Mouse (Mus musculus) E14TG2a.4 (cell line): ENCODE measurements around the gene C2cd4a.

Experiments
- H3K27me3 ChIP-seq: 2 replicates; pipeline ENCODE4 v1.6.1; 2014; ENCODE audit warnings: low read length, control low read depth; ENCODE audit not compliant: insufficient read depth
- H3K36me3 ChIP-seq: 2 replicates; pipeline ENCODE4 v1.6.1; 2014; ENCODE audit warnings: low read length, control low read depth; ENCODE audit not compliant: insufficient read depth
- H3K4me1 ChIP-seq: replicated peaks from 2 replicates; pipeline ENCODE4 v1.6.1; 2014; ENCODE audit warnings: low read depth, low read length, control low read depth
- H3K4me3 ChIP-seq: replicated peaks from 2 replicates; pipeline ENCODE4 v1.5.1; 2014; ENCODE audit warnings: mild to moderate bottlenecking, low read length
- H3K9me3 ChIP-seq: 2 replicates; pipeline ENCODE4 v1.6.1; 2014; ENCODE audit warnings: low read length, control low read depth
- CTCF ChIP-seq: conservative IDR thresholded peaks from 2 replicates; pipeline ENCODE4 v1.5.1; 2014; ENCODE audit warnings: low read length
- NANOG ChIP-seq: IDR thresholded peaks from 2 replicates; pipeline ENCODE4 v1.6.1; 2014; ENCODE audit warnings: borderline replicate concordance, low read length, mixed read lengths
- POU5F1 ChIP-seq: IDR thresholded peaks from 2 replicates; pipeline ENCODE4 v1.6.1; 2014; ENCODE audit warnings: low read length, borderline replicate concordance

C2cd4a gene

DNA sequence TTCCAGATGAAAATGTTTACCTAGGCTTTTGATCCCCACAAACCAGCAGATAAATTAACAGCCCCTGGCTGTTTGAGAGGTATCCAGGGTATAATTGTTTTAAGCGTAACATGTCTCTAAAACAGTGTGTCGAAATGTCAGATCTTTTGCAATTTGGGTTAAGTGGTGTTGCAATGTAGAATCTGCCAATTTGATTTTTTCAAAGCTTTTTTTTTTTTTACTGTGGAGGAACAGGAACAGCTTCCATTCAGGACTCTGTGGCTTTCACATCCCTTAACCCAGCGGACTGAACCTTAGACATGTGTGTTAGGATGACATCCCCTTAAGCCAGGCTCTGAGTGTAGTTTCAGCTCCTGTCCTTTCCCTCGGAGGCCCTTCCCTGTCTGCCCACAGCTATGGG is 12.9 kb upstream of the C2cd4a start:
- H3K27me3 ChIP-seq, result no peaks in the 10 kb centered on the region
- TF ChIP-seq CTCF (no peak), NANOG (no peak), POU5F1 (no peak)
- H3K4me1 ChIP-seq, result peaks cover 11% of the 10 kb centered on the region; the same call in 1 of the 2 replicates
- no peak overlapping the region for H3K4me3 ChIP-seq
- H3K9me3 ChIP-seq, result no peaks in the 10 kb centered on the region
- no peaks in the 10 kb centered on the region for H3K36me3 ChIP-seq

DNA sequence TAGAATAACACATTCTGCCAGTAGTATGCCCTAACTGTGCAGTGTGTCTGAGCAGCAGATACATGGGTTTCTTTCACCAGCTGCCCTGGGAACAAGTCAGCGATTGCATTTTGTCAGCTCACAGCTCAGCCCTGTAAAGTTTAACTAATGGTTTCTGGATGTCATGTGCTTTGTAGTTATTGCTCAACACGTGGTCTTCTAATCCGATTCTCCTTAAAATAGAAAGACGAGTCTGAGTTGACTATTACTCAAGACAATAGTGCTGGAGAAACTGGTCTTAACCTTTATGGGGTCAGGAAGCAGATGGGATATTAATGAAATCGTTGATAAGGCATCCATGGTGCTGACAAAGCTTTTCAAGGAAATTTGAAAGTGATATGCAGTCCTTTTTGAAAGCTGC is 10.7 kb upstream of the C2cd4a start:
- H3K27me3 ChIP-seq, result no peaks in the 10 kb centered on the region
- H3K4me1 ChIP-seq, result peaks cover 11% of the 10 kb centered on the region
- H3K36me3 ChIP-seq, result no peaks in the 10 kb centered on the region
- no peak for TF ChIP-seq POU5F1
- TF ChIP-seq CTCF, result no peak
- TF ChIP-seq NANOG, result no peak
- no peaks in the 10 kb centered on the region for H3K9me3 ChIP-seq
- H3K4me3 ChIP-seq, result no peak overlapping the region

DNA sequence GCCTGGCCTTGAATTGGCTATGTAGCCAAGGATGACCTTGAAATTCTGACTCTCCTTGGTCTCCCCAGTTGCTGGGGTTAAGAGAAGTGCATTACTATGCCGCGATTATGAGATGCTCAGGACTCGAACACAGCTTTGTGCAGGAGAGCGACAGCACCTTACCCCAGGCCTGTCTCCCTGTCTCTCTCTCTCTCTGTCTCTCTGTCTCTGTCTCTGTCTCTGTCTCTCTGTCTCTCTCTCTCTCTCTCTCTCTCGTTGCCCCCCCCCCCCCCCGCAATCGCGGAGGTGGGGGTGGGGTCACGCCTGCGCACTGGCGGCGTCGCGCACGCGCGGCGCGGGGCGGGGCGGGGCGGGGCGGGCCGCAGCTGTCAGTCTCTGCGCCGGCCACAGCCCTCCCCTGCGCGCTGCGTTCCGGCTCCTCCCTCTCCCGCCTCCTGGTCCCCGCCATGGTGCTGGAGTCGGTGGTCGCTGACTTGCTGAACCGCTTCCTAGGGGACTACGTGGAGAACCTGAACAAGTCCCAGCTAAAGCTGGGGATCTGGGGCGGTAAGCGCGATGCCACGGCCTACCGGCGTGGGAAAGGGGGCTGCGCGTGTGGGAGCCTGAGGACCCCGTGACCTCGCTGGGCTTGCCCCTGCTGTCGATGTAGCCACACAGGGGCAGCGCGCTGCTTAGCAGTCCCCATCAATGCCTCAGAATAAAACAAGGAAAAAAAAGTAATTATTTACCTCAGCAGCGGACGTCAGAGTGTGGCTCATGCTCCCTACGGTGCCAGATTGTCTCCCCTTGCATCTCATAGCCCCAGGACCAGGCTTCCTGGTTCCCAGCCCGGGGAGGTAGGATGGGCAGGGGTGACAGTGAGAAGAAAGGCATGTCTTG is 8.1 kb upstream of the C2cd4a start, which contains the start of gene Vps13c:
Gene Vps13c (plus strand): TSS at position 416 of the 879 bp plus-strand sequence.
- Histone ChIP-seq H3K9me3 (no peaks in the 10 kb centered on the region), H3K4me3 (peak within 1 kb of the TSS; percentile 92), H3K27me3 (no peaks in the 10 kb centered on the region), H3K4me1 (peaks cover 11% of the 10 kb centered on the region), H3K36me3 (no peaks in the 10 kb centered on the region)
- TF ChIP-seq NANOG, result no peak
- TF ChIP-seq POU5F1, result no peak

DNA sequence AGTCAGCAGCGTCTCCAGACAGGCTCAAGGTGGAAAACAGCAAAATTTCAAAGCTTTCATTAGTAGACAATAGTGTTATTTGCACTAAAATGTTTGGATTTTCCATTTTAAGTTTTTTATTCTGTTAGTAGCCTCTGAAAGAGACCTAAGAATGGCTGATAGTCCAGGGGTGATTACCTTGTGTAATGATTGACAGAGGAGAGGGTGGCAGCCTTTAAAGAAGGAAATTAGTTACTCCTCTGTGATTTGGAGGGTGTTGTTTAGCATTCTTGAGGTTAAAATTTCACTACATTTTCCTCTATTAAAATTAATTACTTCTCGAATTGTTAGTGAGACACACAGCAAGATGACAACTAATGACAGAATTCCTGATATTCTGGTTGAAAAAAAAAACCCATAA is 5.2 kb upstream of the C2cd4a start:
- Histone ChIP-seq H3K4me3 (no peak overlapping the region), H3K27me3 (peaks cover 22% of the 10 kb centered on the region), H3K36me3 (no peaks in the 10 kb centered on the region), H3K4me1 (peaks cover 15% of the 10 kb centered on the region), H3K9me3 (no peaks in the 10 kb centered on the region)
- TF ChIP-seq POU5F1 (no peak), NANOG (no peak), CTCF (no peak)

DNA sequence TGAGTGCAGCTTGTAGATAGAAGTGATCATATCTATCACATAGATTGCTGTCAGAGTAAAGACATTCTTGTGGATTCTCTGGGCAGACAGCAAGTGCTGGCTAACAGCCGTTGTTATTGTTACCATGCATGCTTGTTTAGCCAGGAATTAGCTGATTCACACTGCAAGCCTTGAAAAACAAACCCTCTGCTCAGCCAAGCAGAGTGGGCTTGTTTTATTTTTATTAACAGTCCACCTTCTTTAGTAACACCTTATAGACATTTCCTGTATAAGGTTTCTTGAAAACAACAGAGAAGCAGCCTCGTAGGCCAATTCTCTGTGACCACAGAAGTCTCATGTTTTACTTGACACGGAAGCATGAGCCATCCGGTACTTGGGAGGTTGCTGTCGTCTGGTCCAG is 2.4 kb upstream of the C2cd4a start:
- TF ChIP-seq NANOG, result no peak
- no peak for TF ChIP-seq CTCF
- no peak for TF ChIP-seq POU5F1

DNA sequence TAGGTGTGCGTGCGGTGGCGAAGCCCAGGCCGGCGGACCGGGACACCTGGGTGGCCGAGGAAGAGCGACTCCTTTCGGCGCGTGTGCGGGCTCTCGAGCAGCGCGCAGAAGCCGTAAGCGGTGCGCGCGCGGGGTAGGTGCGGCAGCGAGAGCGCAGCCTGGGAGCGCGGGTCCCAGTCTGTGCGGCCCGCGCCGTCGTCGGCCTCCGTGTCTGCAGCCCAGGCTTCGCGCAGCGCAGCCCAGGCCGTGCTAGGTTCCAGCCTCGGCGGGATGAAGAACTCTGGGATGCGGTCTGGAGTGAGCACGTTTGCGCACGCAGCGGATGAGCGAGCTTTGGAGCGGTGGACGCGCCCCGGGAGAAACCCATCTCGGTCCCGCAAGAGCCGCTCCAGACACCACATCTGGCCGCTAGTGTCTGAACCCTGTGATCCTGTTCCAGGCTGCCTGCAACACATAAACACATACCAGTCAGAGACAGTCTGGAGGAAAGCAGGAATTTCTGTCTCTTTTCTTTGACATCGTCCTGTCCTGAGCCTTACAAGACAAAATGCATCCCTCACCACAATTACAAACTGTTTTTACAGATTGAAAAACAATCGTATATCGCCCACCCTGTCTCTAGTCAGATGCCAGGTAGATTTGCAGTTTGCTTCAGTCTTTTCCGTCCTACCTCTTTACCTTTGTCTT is 628 bp downstream of the C2cd4a start:
- H3K36me3 ChIP-seq, result no peaks in the 10 kb centered on the region
- no peaks in the 10 kb centered on the region for H3K9me3 ChIP-seq
- peak overlapping the region; percentile 82 for H3K4me3 ChIP-seq
- H3K27me3 ChIP-seq, result peaks cover 52% of the 10 kb centered on the region
- TF ChIP-seq POU5F1, result no peak
- TF ChIP-seq NANOG, result no peak
- TF ChIP-seq CTCF, result no peak
- peaks cover 20% of the 10 kb centered on the region for H3K4me1 ChIP-seq

More for the DNA sequence above, 2.4 kb upstream of the C2cd4a start:
- Histone ChIP-seq H3K9me3 (no peaks in the 10 kb centered on the region), H3K36me3 (no peaks in the 10 kb centered on the region), H3K27me3 (peaks cover 43% of the 10 kb centered on the region), H3K4me3 (no peak overlapping the region), H3K4me1 (peaks cover 20% of the 10 kb centered on the region)

DNA sequence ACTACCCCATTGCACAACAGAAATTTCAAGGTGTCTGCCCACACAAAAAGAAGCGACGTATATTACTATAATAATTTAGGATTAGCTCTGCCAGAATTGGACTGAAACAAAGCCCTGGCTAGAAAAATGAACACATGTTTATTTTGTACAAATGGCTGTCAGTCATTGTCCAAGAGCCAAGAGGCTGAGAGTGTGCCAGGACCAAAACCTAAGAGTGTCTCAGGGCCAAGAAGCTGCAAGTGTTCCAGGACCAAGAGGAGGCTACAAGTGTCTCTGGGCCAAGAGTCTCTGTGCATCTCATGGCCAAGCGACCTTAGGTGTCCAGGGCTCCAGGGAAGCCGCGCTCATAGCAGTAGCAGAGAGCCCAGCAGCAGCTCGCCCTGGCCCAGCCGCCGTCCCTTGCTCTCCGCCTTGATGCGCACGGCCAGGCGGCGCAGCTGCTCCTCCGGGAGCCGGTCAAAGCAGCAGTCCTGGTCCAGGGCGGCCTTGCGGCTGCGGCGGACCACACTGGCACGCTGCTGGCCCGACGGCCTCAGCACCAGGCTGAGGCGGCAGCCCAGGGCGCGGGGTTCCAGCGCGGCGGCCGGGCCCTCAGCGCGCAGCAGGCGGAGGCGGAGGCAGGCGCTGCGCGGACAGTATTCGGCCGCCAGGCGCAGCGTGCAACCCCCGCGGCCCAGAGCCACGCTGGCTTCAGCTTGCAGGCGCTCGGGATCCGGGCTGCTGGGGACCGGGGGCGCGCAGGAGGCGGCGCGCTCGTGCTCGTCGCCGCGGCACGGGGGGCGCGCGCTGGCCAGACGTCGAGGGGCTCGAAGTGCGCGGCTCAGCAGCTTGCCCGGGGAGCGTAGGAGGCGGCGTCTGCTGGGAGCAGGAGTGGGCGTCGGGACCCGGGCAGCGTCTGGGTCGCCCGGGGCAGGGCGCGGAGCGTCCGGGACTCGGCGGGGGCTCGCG is 1.4 kb downstream of the C2cd4a start:
- peak overlapping the region; percentile 82 for H3K4me3 ChIP-seq
- TF ChIP-seq POU5F1, result no peak

DNA sequence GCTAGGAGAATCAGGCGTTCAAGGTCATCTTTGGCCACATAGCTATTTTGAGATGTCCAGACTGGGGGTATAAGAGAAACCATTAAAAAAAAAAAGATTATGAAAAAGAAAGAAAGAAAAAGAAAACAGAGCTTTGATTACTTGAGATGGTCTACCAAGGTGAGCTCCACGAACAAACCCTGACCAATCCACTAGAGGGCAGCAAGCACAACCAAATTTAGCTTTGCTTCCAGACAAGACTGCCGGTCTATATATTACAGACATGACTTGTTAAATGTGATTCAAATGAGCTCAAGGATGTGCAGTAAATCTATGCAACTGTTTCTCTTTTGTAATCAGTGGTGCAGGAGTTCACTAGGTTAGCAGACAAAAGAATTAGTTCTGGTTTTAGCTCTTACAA is 3.9 kb downstream of the C2cd4a start:
- H3K4me1 ChIP-seq, result peaks cover 20% of the 10 kb centered on the region
- peaks cover 6% of the 10 kb centered on the region for H3K9me3 ChIP-seq
- peaks cover 41% of the 10 kb centered on the region for H3K27me3 ChIP-seq
- TF ChIP-seq CTCF (peak; percentile 54), POU5F1 (no peak), NANOG (no peak)
- no peaks in the 10 kb centered on the region for H3K36me3 ChIP-seq
- H3K4me3 ChIP-seq, result no peak overlapping the region

More for the DNA sequence above, 1.4 kb downstream of the C2cd4a start:
- Histone ChIP-seq H3K27me3 (peaks cover 52% of the 10 kb centered on the region), H3K9me3 (no peaks in the 10 kb centered on the region), H3K4me1 (peaks cover 20% of the 10 kb centered on the region), H3K36me3 (no peaks in the 10 kb centered on the region)
